Mouse (Mus musculus): ENCODE measurements around the gene Slc17a7.

- TF ChIP-seq CTCF (IDR thresholded peaks at IDR 0.05; ENCODE audit: low read depth, low read length) = no peak
- TF ChIP-seq POLR2A (IDR thresholded peaks at IDR 0.05; ENCODE audit: borderline replicate concordance, low read depth, low read length) = no peak
Observed at GRCm38 (mm10) chr7:45141914-45142313, 21.8 kb upstream of the Slc17a7 start.

Measured in bone marrow macrophage, adult 2 months (primary cell).